Mouse (Mus musculus) liver, embryonic 14.5 days (tissue): ENCODE measurements around the gene Unk. TPM values are rescaled to one million over a fixed set of nuclear protein-coding genes. Genes with fewer than 3 reads are reported as not detected.
"Not testable (repeated sequence)": the region's sequence is repeated elsewhere in the genome, so short reads cannot be mapped to it uniquely, and the experiment has no call there.

ENCODE experiments used
- ATAC-seq: fragments of 200-750 bp; cut with Nextera tagmentation; 2 replicates; pipeline ENCODE4 v1.8.0; 2017; ENCODE audit warnings: moderate number of reproducible peaks, mild to moderate bottlenecking, moderate library complexity; ENCODE audit not compliant: insufficient read depth
- DNase-seq, 3 experiments: peaks; one replicate each; pipeline ENCODE4 v3.0.0-alpha.2; 2012 to 2013; ENCODE audit warnings: low read depth in 3 of 3, low spot score in 3 of 3
- H3K27ac ChIP-seq: fragments of 300-500 bp; sonication (generic); 2 replicates; pipeline ENCODE4 v1.5.1; 2014; ENCODE audit warnings: moderate library complexity, mild to moderate bottlenecking, control low read depth, inconsistent platforms
- H3K27me3 ChIP-seq: fragments of 300-500 bp; sonication (generic); 2 replicates; pipeline ENCODE4 v1.6.1; 2014; ENCODE audit warnings: mild to moderate bottlenecking, low read length, moderate library complexity; ENCODE audit not compliant: control insufficient read depth, insufficient read depth
- H3K36me3 ChIP-seq: fragments of 300-500 bp; sonication (generic); replicated peaks from 2 replicates; pipeline ENCODE4 v1.6.1; 2014; ENCODE audit warnings: low read depth; ENCODE audit not compliant: control insufficient read depth, insufficient read depth
- H3K4me1 ChIP-seq, 2 experiments: fragments of 200-500 bp in 1 of 2; fragments of 300-500 bp in 1 of 2; sonication (generic) in 1 of 2; replicated peaks; 2 replicates each; pipeline ENCODE4 v1.6.1; 2012 to 2014; ENCODE audit warnings: antibody characterized with exemption in 1 of 2, inconsistent platforms in 1 of 2, low read length in 1 of 2; ENCODE audit not compliant: control insufficient read depth in 2 of 2, insufficient read depth in 2 of 2
- H3K4me2 ChIP-seq: fragments of 300-500 bp; sonication (generic); 2 replicates; pipeline ENCODE4 v1.6.1; 2014; ENCODE audit warnings: low read depth, mild to moderate bottlenecking, control low read depth, moderate library complexity
- H3K4me3 ChIP-seq, 2 experiments: fragments of 200-500 bp in 1 of 2; fragments of 300-500 bp in 1 of 2; sonication (generic) in 1 of 2; 2 replicates each; pipeline ENCODE4 v1.5.1; 2012 to 2014; ENCODE audit warnings: low read depth in 2 of 2, low read length in 2 of 2, mild to moderate bottlenecking in 2 of 2, control low read depth in 1 of 2, inconsistent platforms in 1 of 2, moderate library complexity in 1 of 2; ENCODE audit not compliant: insufficient read depth in 1 of 2
- H3K9ac ChIP-seq: fragments of 300-500 bp; sonication (generic); replicated peaks from 2 replicates; pipeline ENCODE4 v1.6.1; 2014; ENCODE audit warnings: mild to moderate bottlenecking, control low read depth, moderate library complexity
- H3K9me3 ChIP-seq: fragments of 300-500 bp; sonication (generic); 2 replicates; pipeline ENCODE4 v1.6.1; 2016; ENCODE audit warnings: low read length, mixed read lengths; ENCODE audit not compliant: control insufficient read depth
- CTCF ChIP-seq: IDR thresholded peaks from 2 replicates; pipeline ENCODE4 v1.5.1; 2016; ENCODE audit warnings: antibody characterized with exemption, low read depth, control low read depth
- EP300 ChIP-seq: IDR thresholded peaks from 2 replicates; pipeline ENCODE4 v1.6.1; 2016; ENCODE audit warnings: antibody characterized with exemption, low read depth
- WGBS: fragments of 180-500 bp; shearing (Covaris S2); extraction: QIAGEN DNeasy Blood & Tissue Kit; methylation state at CpG from one replicate; pipeline ENCODE4 v1.1.7; 2014; ENCODE audit not compliant: insufficient replicate concordance; 5-methylcytosine and 5-hydroxymethylcytosine counted together
- polyA plus RNA-seq, 2 experiments: library from polyadenylated mRNA; depleted of rRNA in 1 of 2; stranded (reverse) in 1 of 2; unstranded in 1 of 2; fragments of >200 nt; fragmentation: Nextera tagmentation in 1 of 2; extraction: Ambion mirVana in 1 of 2; gene quantifications; 2 replicates each; pipeline versions ENCODE4 v1.2.1 to v1.2.3; 2012 to 2014

Gene Unk
- polyA plus RNA-seq, 2 experiments, result 6.4 to 12.1 TPM

DNA sequence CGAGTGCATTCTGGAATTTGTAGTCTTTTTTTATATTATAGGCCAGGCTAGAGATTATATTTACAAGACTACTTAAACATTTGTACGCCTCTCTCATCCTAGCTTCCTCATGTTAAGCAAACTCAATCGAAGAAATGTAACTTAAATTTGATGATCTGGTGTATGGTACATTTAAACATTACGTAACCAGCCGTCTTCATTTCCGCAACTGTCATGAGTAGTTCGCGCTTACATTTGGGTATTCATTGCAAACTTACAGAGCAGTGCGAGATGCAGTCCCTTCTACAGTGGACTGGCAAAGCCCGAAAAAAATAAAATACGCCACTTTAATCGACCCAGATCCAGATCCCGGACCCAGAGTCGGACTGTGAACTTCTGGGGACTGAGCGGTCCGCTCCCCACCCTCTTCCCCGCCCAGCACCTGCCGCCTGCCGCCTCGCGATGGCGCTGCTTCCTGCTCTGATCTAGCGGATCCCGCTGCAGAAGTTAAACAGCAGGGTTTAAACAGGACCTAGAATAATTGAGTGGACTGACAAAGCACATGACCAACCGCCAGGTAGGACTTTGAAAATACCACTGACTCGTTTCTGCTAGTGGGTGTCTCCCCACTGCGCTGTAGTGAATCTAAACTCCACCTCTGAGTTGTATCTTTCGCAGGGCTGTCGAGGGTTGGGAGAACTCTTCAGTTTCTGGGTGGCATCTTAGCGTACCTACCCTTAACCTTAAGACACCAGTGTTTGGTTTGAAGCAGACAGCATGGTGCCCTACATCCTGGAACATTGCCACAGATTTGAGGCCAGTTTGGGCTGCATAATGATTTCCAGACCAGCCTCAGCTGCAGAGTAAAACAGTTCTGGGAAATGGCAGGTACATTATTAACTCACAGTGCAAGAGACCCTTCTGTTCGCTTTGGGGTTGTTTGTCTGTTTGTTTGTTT lies 57.3 kb downstream of the Unk start:
- ATAC-seq, result peak; percentile 78
- TF ChIP-seq CTCF (peak; percentile 98), EP300 (no peak)

DNA sequence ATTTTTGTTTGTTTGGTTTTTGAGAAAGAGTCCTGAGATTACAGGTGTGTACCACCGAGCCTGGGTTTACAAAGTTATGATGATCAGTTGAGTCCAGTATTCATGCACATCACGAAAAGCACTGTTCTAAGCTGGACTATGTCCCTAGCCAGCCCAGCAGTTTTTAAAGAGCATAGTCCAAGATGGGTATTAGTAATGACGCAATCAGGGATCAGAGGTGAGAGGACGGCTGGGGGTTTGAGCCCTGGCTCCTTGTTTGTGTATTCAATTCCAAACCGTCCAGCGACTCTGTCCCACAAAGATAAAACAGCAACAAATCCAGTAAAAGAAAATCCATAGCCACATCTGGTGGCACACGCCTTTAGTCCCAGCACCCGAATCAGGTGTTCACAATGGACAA lies 58.1 kb downstream of the Unk start:
- Histone ChIP-seq H3K36me3 (peaks cover 12% of the 10 kb centered on the region), H3K4me3 (no peak overlapping the region; a peak in 1 of 4 replicates), H3K4me2 (peak overlapping the region; percentile 83), H3K27me3 (no peaks in the 10 kb centered on the region), H3K4me1 (peaks cover 36 to 42% of the 10 kb centered on the region in 2 experiments), H3K27ac (no peak overlapping the region; the same call in 1 of the 2 replicates), H3K9ac (peak overlapping the region; percentile 77), H3K9me3 (no peaks in the 10 kb centered on the region)
- ATAC-seq, result no peak
- no peak for DNase-seq
- 48% methylated on average over 8 of the region's 8 CpGs for WGBS
- no peak for TF ChIP-seq EP300

More for the DNA sequence above, 57.3 kb downstream of the Unk start:
- H3K27ac ChIP-seq, result peak overlapping the region; percentile 75
- no peaks in the 10 kb centered on the region for H3K27me3 ChIP-seq
- peak overlapping the region; percentile 77 for H3K9ac ChIP-seq
- 2% methylated on average over 31 of the region's 31 CpGs for WGBS
- H3K4me3 ChIP-seq, result peak overlapping the region; percentile 64 to 79
- H3K4me2 ChIP-seq, result peak overlapping the region; percentile 83
- H3K4me1 ChIP-seq, result peaks cover 36 to 42% of the 10 kb centered on the region in 2 experiments
- peaks cover 17% of the 10 kb centered on the region for H3K36me3 ChIP-seq
- no peaks in the 10 kb centered on the region for H3K9me3 ChIP-seq
- DNase-seq, result peak; percentile 72 to 82 (median 73)

DNA sequence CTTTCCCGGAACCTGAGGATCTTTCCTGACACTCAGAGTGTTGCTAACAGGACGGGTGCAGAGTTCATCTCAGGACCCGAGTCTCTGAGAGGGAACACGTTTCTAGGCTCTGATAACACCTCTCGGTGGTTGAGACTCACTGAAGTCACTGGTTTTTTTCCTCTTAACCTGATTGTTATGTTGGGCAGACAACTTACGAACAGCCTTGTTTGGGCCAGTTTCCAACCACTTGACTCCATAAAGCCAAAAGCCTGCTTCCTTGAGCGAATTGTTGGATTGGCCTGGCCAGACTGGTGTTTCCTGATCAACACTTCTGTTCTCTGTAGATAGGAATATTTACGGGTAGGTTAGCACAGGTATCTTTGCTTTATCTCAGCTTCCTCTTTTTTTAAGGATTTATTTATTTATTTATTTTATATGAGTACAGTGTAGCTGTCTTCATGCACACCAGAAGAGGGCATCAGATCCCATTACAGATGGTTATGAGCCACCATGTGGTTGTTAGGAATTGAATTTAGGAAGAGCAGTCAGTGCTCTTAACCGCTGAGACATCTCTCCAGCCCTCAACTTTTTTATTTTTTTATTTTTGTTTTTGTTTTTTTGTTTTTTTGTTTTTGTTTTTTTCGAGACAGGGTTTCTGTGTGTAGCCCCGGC lies 58.7 kb downstream of the Unk start:
- no peak for TF ChIP-seq EP300
- no peak for TF ChIP-seq CTCF
- Histone ChIP-seq H3K4me1 (peaks cover 39 to 45% of the 10 kb centered on the region in 2 experiments), H3K9ac (no peak overlapping the region; the same call in 1 of the 2 replicates), H3K9me3 (no peaks in the 10 kb centered on the region), H3K27me3 (no peaks in the 10 kb centered on the region), H3K36me3 (peaks cover 5% of the 10 kb centered on the region), H3K27ac (peak overlapping the region; percentile 14; the same call in 1 of the 2 replicates), H3K4me3 (no peak overlapping the region), H3K4me2 (peak overlapping the region; percentile 29; the same call in 1 of the 2 replicates)
- 22% methylated on average over 11 of the region's 11 CpGs for WGBS
- no peak for ATAC-seq
- DNase-seq, result no peak

DNA sequence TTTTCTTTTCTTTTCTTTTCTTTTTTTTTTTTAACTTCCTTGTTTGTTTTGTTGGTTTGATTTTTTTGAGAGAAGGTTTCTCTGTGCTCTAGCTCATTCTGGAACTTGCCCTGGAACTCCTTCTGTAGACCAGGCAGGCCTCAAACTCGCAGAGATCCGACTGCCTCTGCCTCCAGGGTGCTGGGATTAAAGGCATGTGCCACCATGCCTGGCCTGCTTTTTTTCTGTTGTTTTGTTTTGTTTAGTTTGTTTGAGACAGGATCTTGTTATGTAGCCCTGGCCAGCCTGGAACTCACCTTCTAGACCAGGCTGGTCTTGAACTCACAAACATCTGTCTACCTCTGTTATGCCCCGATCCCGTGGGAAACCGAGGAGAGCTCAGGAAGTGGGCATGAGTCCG lies 59.4 kb downstream of the Unk start:
- DNase-seq, result no peak
- WGBS, result 78% methylated on average over 6 of the region's 6 CpGs
- H3K9me3 ChIP-seq, result no peaks in the 10 kb centered on the region
- H3K36me3 ChIP-seq, result peaks cover 4% of the 10 kb centered on the region; the same call in 1 of the 2 replicates
- TF ChIP-seq EP300, result no peak
- no peak for TF ChIP-seq CTCF
- no peaks in the 10 kb centered on the region for H3K27me3 ChIP-seq
- no peak overlapping the region for H3K4me2 ChIP-seq
- H3K4me1 ChIP-seq, result peaks cover 32 to 42% of the 10 kb centered on the region in 2 experiments
- no peak overlapping the region for H3K4me3 ChIP-seq
- ATAC-seq, result no peak
- no peak overlapping the region for H3K9ac ChIP-seq
- H3K27ac ChIP-seq, result no peak overlapping the region

DNA sequence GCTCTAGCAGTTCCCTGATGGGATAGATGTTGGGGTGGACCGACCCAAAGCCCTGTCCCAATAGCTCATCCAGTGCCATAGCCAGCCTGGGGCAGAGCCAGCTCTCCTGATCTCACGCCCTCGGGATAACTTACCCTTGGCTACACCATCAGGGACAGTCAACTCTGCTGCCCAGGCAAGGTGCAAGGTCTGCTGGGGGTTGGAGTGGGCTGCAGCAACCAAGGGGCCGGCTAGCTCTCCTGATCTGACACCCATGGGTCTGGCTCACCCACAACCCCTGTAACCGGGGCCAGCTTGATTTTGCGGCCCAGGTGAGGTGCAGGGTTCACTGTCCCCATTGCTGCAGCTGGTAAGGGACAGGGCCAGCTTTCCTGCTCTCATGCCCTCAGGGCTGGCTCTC lies 61.5 kb downstream of the Unk start:
- WGBS, result 78% methylated on average over 6 of the region's 6 CpGs
- Histone ChIP-seq H3K27me3 (no peaks in the 10 kb centered on the region), H3K4me3 (no peak overlapping the region), H3K4me1 (peaks cover 15 to 27% of the 10 kb centered on the region in 2 experiments), H3K9ac (no peak overlapping the region), H3K36me3 (no peaks in the 10 kb centered on the region), H3K4me2 (no peak overlapping the region), H3K9me3 (peaks cover under 1% of the 10 kb centered on the region), H3K27ac (no peak overlapping the region)
- DNase-seq, result no peak
- TF ChIP-seq CTCF (no peak), EP300 (no peak)
- no peak for ATAC-seq

DNA sequence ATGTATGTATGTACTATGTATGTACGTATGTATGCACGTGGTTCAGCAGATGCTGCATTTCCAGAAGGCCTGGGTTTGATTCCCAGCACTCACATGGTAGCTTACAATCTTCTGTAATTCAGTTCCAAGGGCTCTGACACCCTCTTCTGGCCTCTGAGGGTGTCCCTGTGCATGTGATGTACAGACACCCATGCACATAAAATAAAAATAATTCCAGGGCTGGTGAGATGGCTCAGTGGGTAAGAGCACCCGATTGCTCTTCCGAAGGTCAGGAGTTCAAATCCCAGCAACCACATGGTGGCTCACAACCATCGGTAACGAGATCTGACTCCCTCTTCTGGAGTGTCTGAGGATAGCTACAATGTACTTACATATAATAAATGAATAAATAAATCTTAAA lies 62.8 kb downstream of the Unk start:
- not testable (repeated sequence) for H3K4me2 ChIP-seq, DNase-seq, ATAC-seq, H3K36me3 ChIP-seq, H3K9me3 ChIP-seq, H3K9ac ChIP-seq, H3K4me3 ChIP-seq, H3K27me3 ChIP-seq, H3K27ac ChIP-seq
- H3K4me1 ChIP-seq, result peaks cover 12 to 23% of the 10 kb centered on the region in 2 experiments
- 70% methylated on average over 6 of the region's 6 CpGs for WGBS
